Mouse (Mus musculus) cerebellum, postnatal 10 days (tissue): ENCODE data around the gene Aicda.
A peak's percentile ranks its signal among the peaks of the same experiment; 100 is the strongest.
"Not testable (repeated sequence)": the region's sequence is repeated elsewhere in the genome, so short reads cannot be mapped to it uniquely, and the experiment has no call there.

Experiments
- DNase-seq, 2 experiments: peaks; one replicate each; pipeline ENCODE4 v3.0.0; 2021; ENCODE audit warnings: mixed read lengths in 2 of 2

The Aicda gene

GRCm38 (mm10) chr6:122556959-122557561 is 3.5 kb downstream of the Aicda start:
- peak; percentile 83 to 88 for DNase-seq

DNA sequence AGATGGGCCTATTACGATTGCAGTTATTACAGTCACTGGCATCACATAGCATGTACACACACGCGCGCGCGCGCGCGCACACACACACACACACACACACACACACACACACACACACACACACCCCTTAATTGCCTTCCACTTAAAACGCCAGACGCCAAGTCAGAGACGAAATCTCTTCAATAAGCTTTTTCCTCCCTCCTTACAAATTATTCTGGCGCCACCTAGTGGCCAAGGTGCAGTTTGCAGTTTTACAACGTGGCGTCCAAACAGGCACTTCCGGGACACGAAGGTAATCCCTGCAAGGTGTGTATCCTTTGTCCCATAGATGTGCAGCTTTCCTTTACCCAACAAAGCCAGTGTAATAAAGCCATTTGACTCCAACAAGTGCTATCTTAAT is 6.8 kb downstream of the Aicda start:
- DNase-seq: peak; percentile 84 to 89

- DNase-seq: peak in 1 of 2 experiments; percentile 10
Measured at GRCm38 (mm10) chr6:122561005-122561404, 7.4 kb downstream of the Aicda start.

DNA sequence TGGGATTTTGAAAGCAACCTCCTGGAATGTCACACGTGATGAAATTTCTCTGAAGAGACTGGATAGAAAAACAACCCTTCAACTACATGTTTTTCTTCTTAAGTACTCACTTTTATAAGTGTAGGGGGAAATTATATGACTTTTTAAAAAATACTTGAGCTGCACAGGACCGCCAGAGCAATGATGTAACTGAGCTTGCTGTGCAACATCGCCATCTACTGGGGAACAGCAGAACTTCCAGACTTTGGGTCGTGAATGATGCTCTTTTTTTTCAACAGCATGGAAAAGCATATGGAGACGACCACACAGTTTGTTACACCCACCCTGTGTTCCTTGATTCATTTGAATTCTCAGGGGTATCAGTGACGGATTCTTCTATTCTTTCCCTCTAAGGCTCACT is 8.9 kb downstream of the Aicda start:
- DNase-seq: peak; percentile 78 to 85

GRCm38 (mm10) chr6:122565070-122565784 is 11.6 kb downstream of the Aicda start:
- DNase-seq: no peak

DNA sequence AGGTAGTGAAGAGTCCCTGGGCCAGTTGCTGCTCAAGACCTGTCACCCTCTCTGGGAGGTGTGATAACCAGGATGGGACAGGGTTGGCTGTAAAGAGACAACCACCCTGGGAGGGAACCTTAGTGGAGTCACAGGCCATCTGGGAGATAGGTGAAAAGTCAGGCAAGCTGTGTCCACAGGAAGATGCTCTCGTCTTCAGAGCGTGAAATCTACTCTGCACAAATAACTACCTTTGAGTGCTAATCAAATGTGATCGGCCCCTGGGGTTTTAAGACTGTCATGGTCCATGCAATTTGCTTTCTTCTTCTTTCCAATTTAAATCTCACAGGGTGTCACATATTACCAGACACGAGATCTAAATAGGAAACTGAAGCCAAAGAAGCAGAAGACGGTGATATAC is 15.5 kb downstream of the Aicda start:
- no peak for DNase-seq

- DNase-seq: no peak
Measured at GRCm38 (mm10) chr6:122569762-122570161, 16.2 kb downstream of the Aicda start.

DNA sequence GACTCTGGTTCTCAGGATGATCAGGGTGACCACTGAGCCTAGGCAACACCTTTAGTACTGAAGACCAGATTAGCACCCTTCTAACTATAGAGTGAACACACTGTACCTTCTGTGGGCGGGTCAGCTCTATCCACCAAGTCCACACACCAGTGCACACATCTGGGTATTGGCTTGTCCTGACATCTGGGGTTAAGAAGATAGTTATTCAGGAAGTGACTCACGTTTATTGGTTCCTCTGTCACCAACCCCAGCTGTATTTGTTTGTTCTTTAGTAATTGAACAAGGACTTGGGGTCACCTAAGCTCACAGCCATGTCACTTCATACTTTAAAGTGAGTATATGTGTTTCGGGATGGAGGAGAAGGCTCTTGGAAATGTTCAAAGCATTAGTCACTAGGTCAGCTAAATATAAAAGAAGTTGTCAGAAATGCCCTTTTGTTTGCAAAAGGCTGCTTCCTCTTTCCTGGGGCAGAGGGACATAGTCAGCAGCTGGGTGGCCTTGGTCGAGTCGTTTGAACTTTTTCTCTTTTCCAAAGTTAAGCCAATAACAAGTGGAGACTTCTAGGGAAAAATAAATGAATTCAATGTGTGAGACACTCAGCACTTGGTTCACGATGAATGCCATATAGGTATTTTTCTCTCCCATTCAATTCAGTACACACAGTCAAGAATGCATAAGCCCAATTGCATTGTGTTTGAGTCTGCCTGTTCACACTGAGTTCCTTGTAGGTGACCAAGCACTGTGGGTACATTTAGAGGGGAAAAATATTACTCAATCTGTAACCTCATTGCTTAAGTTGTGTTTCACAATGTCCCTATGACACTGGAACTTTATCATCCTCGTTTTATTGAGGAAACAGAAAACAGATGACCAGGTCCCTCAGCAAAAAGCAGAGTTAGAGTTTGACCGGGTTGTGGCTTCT is 17.4 kb downstream of the Aicda start:
- no peak for DNase-seq

- no peak for DNase-seq
Measured at GRCm38 (mm10) chr6:122571617-122571959, 18.0 kb downstream of the Aicda start.

- DNase-seq: not testable (repeated sequence)
Measured at GRCm38 (mm10) chr6:122575037-122575436, 21.4 kb downstream of the Aicda start.

DNA sequence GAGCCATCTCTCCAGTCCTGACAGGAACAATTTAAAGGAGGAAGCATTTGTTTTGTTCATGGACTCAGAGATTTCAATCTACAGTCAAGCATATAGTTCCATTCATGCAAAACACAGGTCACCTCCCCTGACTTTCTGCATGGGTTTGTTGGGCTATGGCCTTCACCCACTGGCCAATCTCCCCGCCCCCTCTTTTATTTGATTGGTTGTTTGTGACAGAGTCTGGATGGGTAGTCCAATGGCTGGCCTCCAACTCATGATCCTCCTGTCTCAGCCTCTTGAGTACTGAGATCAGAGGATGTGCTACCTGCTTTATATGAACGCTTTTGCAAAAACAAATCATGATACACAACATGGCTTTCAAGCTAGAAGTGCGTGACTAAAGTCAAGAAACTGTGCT is 23.4 kb downstream of the Aicda start:
- no peak for DNase-seq

GRCm38 (mm10) chr6:122579086-122579485 is 25.5 kb downstream of the Aicda start:
- DNase-seq: no peak

DNA sequence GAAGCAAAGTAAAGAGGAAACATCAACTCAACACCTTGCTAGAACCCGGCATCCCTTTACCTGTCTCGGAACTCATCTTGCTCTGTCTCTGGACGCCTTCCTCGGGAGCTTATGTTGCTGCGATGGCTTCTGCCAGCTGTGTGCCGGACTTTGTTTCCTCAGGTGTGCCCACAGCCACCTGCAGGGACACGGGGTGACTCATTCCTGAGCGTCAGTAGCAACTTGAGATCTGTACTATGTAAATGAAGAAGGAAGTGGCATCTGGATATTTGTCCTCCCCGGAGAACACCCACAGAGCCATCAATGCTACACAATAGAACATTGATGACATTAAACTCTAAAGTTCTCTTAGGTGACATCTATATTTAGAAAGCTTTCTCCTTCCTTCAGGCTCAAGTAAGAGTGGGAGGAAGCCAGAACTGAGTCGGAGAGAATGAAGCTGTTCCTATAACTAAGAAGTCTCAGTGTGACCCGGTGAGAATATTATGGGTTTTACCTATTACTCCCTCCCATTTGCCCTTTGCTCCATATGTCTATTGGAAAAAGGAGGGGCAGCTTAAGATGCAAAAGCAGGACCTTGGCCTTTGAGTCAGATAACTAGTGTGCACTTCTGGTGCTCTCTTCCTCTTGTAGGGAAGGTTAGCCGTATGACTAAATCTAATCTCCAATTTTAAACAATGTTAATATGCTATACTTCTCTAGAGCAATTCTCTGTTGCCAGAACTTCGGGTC is 37.6 kb downstream of the Aicda start:
- DNase-seq: no peak

GRCm38 (mm10) chr6:122592905-122593304 is 39.3 kb downstream of the Aicda start:
- DNase-seq: no peak

DNA sequence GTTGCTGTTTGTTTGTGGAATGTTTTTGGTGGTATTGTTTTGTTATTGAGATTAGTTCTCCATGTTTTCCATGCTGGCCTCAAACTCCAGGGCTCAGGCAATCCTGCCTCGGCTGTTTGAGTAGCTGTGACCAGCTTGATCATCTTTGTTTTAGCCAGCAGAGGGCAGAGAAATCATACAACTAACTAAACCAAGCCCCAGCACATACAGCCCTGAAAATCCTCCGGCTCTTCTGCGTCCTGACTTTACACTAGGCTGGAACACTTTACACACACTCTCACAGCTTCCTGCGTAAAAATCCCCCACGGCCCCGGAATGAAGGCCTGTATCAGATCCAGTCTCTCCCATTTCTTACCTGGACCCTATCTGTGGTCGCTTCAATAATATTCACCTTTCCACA is 42.0 kb downstream of the Aicda start:
- peak; percentile 53 to 57 for DNase-seq

DNA sequence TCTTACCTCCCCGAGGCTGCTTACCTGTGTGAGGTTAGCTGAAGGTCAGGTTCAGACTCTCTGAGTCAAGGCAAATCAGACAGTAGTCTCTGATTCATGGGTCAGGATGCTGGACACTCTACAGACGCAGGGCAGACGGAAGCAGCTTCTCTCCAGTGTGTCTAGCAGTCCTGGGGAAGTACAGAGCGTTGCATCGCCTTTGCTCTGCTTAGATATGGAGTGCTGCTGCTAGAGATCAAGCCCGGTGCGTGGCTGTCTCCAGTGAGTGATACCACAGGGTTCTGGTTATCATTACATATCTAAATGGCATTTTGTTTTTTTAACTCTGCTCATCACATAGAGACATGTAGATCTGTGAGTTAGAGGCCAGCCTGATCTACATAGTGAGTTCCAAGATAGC is 43.0 kb downstream of the Aicda start:
- DNase-seq: no peak

- no peak for DNase-seq
Measured at GRCm38 (mm10) chr6:122598014-122598413, 44.4 kb downstream of the Aicda start.

DNA sequence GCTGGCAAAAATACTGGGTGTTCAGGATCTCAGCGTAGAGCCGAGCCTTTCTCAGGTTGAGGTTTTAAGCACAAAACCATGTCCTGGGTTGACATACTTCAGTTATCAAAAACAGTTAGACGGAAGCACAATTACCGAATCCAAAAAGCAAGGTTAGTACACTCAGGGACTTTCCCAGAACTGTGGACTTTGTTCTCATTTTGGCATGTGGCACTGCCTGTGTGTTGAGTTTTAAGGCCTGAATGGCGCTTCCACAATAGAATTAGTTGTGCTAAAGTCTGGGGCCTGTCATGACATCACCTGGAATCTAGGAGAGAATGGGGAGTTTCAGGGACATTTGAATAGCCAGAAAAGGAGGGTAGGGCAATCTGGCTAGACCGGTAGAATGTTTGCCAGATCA is 44.8 kb downstream of the Aicda start:
- no peak for DNase-seq

- DNase-seq: no peak
Measured at GRCm38 (mm10) chr6:122599054-122599737, 45.6 kb downstream of the Aicda start.

DNA sequence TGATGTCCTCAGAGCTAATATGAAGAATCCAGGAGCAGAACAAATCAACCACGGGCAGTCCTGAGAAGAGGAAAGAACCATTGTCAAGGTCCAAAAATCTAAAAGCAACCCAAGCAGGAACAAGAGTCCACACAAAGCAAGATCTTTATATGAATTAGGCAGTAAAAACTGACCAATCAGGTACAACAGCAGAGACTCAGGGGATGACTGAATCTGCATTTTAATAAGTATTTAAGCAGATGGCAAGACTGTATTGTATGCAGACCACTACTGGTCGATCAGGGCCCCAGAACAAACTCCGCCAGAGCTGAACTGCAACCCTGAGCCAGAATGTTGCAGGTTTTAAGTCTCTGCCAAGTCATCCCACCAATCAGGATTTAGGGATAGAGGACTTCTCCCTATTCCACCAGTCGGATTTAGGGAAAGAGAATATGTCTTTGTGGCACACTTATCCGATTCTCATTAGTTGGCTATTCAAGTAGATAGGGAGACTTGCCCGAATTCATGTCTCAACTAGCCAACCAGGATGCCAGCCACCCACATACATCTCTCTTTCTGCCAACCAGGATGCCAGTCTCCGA is 46.6 kb downstream of the Aicda start:
- no peak for DNase-seq

DNA sequence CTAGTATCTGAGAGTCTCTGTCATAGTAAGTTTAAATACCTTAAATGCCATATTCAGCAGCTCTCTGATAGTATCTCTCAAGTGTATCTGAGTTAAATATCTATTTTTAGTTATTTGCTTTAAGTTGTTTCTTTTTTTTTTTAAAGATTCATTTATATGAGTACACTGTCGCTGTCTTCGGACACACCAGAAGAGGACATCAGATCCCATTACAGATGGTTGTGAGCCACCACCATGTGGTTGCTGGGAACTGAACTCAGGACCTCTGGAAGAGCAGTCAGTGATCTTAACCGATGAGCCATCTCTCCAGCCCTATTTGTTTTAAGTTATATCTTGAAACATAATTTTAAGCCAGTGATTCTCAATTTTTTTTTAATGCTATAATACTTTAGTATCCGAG is 47.4 kb downstream of the Aicda start:
- no peak for DNase-seq

GRCm38 (mm10) chr6:122601615-122602014 is 48.0 kb downstream of the Aicda start:
- DNase-seq: no peak
